Mouse (Mus musculus): ENCODE measurements around the gene Ppcs. TPM values are rescaled to one million over a fixed set of nuclear protein-coding genes. Genes with fewer than 3 reads are reported as not detected.

The Ppcs gene
- total RNA-seq, 2 experiments from 2014 or later: 3.8 to 13.0 TPM

GRCm38 (mm10) chr4:119421921-119422293, 313 bp downstream of the Ppcs start:
- peak; percentile 23; the same call in 1 of the 2 replicates for ATAC-seq (replicated peaks; ENCODE audit: low FRiP score, low TSS enrichment, poor library complexity, severe bottlenecking)

- no peak for ATAC-seq (replicated peaks; ENCODE audit: low FRiP score, low TSS enrichment, poor library complexity, severe bottlenecking)
Observed at GRCm38 (mm10) chr4:119421191-119421590, 1.0 kb downstream of the Ppcs start.

- peak; percentile 63 for ATAC-seq (replicated peaks; ENCODE audit: low FRiP score, low TSS enrichment, poor library complexity, severe bottlenecking)
Observed at GRCm38 (mm10) chr4:119417894-119418293, 4.3 kb downstream of the Ppcs start.

- no peak for ATAC-seq (replicated peaks; ENCODE audit: low FRiP score, low TSS enrichment, poor library complexity, severe bottlenecking)
Observed at GRCm38 (mm10) chr4:119417270-119417669, 5.0 kb downstream of the Ppcs start.

GRCm38 (mm10) chr4:119415072-119415753, 7.0 kb downstream of the Ppcs start, which contains the start of gene Ccdc30:
TSS of gene Ccdc30 (minus strand) at chr4:119415521.
- ATAC-seq (replicated peaks; ENCODE audit: low FRiP score, low TSS enrichment, poor library complexity, severe bottlenecking): peak; percentile 74

- no peak for ATAC-seq (replicated peaks; ENCODE audit: low FRiP score, low TSS enrichment, poor library complexity, severe bottlenecking)
Observed at GRCm38 (mm10) chr4:119412791-119413190, 9.4 kb downstream of the Ppcs start.

GRCm38 (mm10) chr4:119411877-119412650, 10.2 kb downstream of the Ppcs start:
- no peak for ATAC-seq (replicated peaks; ENCODE audit: low FRiP score, low TSS enrichment, poor library complexity, severe bottlenecking)

GRCm38 (mm10) chr4:119403431-119403830, 18.8 kb downstream of the Ppcs start:
- no peak for ATAC-seq (replicated peaks; ENCODE audit: low FRiP score, low TSS enrichment, poor library complexity, severe bottlenecking)

GRCm38 (mm10) chr4:119400896-119401295, 21.3 kb downstream of the Ppcs start:
- no peak for ATAC-seq (replicated peaks; ENCODE audit: low FRiP score, low TSS enrichment, poor library complexity, severe bottlenecking)

- ATAC-seq (replicated peaks; ENCODE audit: low FRiP score, low TSS enrichment, poor library complexity, severe bottlenecking): no peak
Observed at GRCm38 (mm10) chr4:119398751-119399150, 23.5 kb downstream of the Ppcs start.

- 0 out of 2 replicates have a peak, but pooled peaks have one; percentile 44 for ATAC-seq (replicated peaks; ENCODE audit: low FRiP score, low TSS enrichment, poor library complexity, severe bottlenecking)
Observed at GRCm38 (mm10) chr4:119390369-119390768, 31.9 kb downstream of the Ppcs start.

- ATAC-seq (replicated peaks; ENCODE audit: low FRiP score, low TSS enrichment, poor library complexity, severe bottlenecking): no peak
Observed at GRCm38 (mm10) chr4:119389184-119389583, 33.0 kb downstream of the Ppcs start.

GRCm38 (mm10) chr4:119381471-119382190, 40.6 kb downstream of the Ppcs start:
- no peak for ATAC-seq (replicated peaks; ENCODE audit: low FRiP score, low TSS enrichment, poor library complexity, severe bottlenecking)

GRCm38 (mm10) chr4:119369460-119369859, 52.8 kb downstream of the Ppcs start:
- no peak for ATAC-seq (replicated peaks; ENCODE audit: low FRiP score, low TSS enrichment, poor library complexity, severe bottlenecking)

Other genes starting within 250 kb of the Ppcs start
- 44.4 and 47.3 TPM in 2 replicates for gene Zfp691, start 248.2 kb downstream of the Ppcs start, total RNA-seq (2014; fragmentation: Nextera tagmentation)
- 6.5 and 8.1 TPM in 2 replicates for gene Zfp691, start 248.2 kb downstream of the Ppcs start, total RNA-seq (2017)
- 505 and 531 TPM in 2 replicates for gene Ermap, start 232.4 kb downstream of the Ppcs start, total RNA-seq (2014; fragmentation: Nextera tagmentation)
- gene Ermap, start 232.4 kb downstream of the Ppcs start, total RNA-seq (2017): 220 and 292 TPM in 2 replicates
- gene Svbp, start 227.1 kb downstream of the Ppcs start, total RNA-seq (2014; fragmentation: Nextera tagmentation): 107 and 124 TPM in 2 replicates
- 47.7 and 52.9 TPM in 2 replicates for gene Svbp, start 227.1 kb downstream of the Ppcs start, total RNA-seq (2017)
- not detected in 2 replicates for gene Tmem269, start 204.2 kb downstream of the Ppcs start, total RNA-seq (2014; fragmentation: Nextera tagmentation)
- gene Tmem269, start 204.2 kb downstream of the Ppcs start, total RNA-seq (2017): not detected in 2 replicates
- 9.7 and 17.1 TPM in 2 replicates for gene AU022252, start 189.7 kb downstream of the Ppcs start, total RNA-seq (2014; fragmentation: Nextera tagmentation)
- 6.2 and 18.2 TPM in 2 replicates for gene AU022252, start 189.7 kb downstream of the Ppcs start, total RNA-seq (2017)
- 9.5 and 14.0 TPM in 2 replicates for gene P3h1, start 189.5 kb downstream of the Ppcs start, total RNA-seq (2014; fragmentation: Nextera tagmentation)
- 11.0 and 12.8 TPM in 2 replicates for gene P3h1, start 189.5 kb downstream of the Ppcs start, total RNA-seq (2017)
- gene Cldn19, start 167.0 kb downstream of the Ppcs start, total RNA-seq (2014; fragmentation: Nextera tagmentation): not detected in 2 replicates
- not detected in 2 replicates for gene Cldn19, start 167.0 kb downstream of the Ppcs start, total RNA-seq (2017)
- gene Ybx1, start 127.8 kb downstream of the Ppcs start, total RNA-seq (2014; fragmentation: Nextera tagmentation): 1,098 and 1,257 TPM in 2 replicates
- 1,610 and 1,654 TPM in 2 replicates for gene Ybx1, start 127.8 kb downstream of the Ppcs start, total RNA-seq (2017)
- 158 and 164 TPM in 2 replicates for gene Ppih, start 101.9 kb downstream of the Ppcs start, total RNA-seq (2014; fragmentation: Nextera tagmentation)
- 164 and 168 TPM in 2 replicates for gene Ppih, start 101.9 kb downstream of the Ppcs start, total RNA-seq (2017)
- gene Ccdc30, start 6.9 kb downstream of the Ppcs start, total RNA-seq (2014; fragmentation: Nextera tagmentation): 0.27 TPM in 1 of 2 replicates, not detected in the other
- gene Ccdc30, start 6.9 kb downstream of the Ppcs start, total RNA-seq (2017): 0.50 and 2.9 TPM in 2 replicates
- gene Zmynd12, start 394 bp upstream of the Ppcs start, total RNA-seq (2014; fragmentation: Nextera tagmentation): not detected in 2 replicates
- gene Zmynd12, start 394 bp upstream of the Ppcs start, total RNA-seq (2017): not detected in 2 replicates
- gene Rimkla, start 70.2 kb upstream of the Ppcs start, total RNA-seq (2014; fragmentation: Nextera tagmentation): not detected in 2 replicates
- gene Rimkla, start 70.2 kb upstream of the Ppcs start, total RNA-seq (2017): not detected in 2 replicates
- gene Foxj3, start 114.6 kb upstream of the Ppcs start, total RNA-seq (2014; fragmentation: Nextera tagmentation): 31.1 and 58.3 TPM in 2 replicates
- gene Foxj3, start 114.6 kb upstream of the Ppcs start, total RNA-seq (2017): 22.8 and 33.9 TPM in 2 replicates
- gene Frg2f1, start 117.1 kb upstream of the Ppcs start, total RNA-seq (2014; fragmentation: Nextera tagmentation): 1.5 TPM in 1 of 2 replicates, not detected in the other
- 0.28 and 1.7 TPM in 2 replicates for gene Frg2f1, start 117.1 kb upstream of the Ppcs start, total RNA-seq (2017)
- not detected in 2 replicates for gene Guca2a, start 215.3 kb upstream of the Ppcs start, total RNA-seq (2014; fragmentation: Nextera tagmentation)
- gene Guca2a, start 215.3 kb upstream of the Ppcs start, total RNA-seq (2017): not detected in 2 replicates
- not detected in 2 replicates for gene Guca2b, start 236.5 kb upstream of the Ppcs start, total RNA-seq (2014; fragmentation: Nextera tagmentation)
- gene Guca2b, start 236.5 kb upstream of the Ppcs start, total RNA-seq (2017): not detected in 2 replicates

Measured in megakaryocyte-erythroid progenitor cell, adult 5-6 weeks (primary cell).